Mouse (Mus musculus): Measurements from ENCODE around the gene Kansl2.
"Not testable (repeated sequence)": the region's sequence is repeated elsewhere in the genome, so short reads cannot be mapped to it uniquely, and the experiment has no call there.

Gene Kansl2

DNA sequence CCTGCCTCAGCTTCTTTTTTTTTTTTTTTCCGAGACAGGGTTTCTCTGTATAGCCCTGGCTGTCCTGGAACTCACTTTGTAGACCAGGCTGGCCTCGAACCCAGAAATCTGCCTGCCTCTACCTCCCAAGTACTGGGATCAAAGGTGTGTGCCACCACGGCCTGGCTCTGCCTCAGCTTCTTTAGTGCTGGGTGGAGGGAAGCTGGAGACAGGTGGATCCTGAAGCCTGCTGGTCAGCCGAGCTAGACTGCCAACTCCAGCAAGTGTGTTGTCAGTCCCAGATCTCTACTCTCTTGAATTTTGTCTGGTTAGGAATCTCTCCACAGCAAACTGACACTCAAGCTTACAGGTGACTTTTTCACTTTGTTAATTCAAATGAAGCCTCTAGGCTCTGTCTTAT is 1.9 kb upstream of the Kansl2 start:
- no peak for DNase-seq

DNA sequence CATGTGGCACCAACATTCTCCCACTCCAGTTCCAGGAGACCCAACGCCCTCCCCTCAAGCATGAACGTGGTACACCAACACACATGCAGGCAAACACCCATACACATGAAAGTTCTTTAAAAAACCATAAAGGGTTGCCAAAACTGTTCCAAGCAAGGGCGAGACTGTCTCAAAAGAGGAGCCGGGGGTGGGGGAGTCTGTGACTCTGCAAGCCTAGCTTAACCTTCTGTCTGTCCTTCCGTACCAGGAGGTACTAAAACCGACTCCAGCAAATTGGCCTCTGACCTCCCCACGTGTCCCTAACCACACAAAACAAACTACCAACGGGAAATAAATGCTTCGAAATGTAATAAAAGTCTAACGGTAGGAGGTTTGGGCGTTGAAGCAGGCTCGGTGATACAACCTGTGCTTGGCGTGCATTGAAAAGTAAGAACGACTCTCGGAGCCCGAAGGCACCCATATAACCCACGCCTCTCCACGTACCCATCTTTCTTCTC is 981 bp downstream of the Kansl2 start:
- no peak for DNase-seq

DNA sequence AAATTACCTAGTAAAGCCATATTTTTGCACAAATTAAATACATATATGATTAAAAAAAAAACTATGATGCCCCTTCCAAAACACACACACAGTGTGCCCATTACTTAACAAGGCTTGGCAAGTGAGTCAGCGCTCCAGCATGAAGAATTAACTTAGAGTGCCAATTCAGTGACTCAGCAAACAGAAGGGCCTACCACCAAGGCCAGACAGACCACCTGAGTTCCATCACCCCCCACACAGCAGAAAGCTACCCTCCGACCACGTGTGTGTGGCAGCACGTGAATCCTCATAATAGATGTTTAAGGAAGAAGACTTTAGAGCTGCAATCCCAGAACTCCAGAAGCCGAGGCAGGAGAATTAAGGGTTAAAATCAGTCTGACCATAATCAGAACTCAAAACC is 1.8 kb downstream of the Kansl2 start:
- no peak for DNase-seq

DNA sequence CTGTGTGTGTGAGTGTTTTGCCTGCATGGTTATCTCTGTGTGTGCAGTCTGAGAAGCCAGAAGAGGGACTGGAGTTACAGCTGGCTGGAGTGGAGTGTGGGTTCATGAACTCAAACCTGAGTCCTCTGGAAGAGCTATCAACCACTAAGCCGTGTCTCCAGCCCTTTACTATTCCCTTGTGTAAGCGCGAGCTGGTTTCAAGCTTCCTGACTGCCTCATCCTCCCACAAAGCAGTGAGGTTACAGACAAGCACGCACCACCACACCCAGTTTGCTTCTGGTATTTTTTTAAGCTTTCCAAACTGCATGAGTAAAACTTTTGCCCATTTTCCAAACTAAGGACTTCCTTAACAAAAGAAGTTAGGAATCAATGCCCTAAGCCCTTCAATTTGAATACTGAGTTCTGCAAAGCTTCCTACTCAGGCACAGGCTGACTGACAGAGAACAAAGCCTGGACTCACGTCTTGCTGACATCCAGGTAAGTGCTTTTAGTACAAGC is 5.9 kb downstream of the Kansl2 start:
- no peak for DNase-seq

DNA sequence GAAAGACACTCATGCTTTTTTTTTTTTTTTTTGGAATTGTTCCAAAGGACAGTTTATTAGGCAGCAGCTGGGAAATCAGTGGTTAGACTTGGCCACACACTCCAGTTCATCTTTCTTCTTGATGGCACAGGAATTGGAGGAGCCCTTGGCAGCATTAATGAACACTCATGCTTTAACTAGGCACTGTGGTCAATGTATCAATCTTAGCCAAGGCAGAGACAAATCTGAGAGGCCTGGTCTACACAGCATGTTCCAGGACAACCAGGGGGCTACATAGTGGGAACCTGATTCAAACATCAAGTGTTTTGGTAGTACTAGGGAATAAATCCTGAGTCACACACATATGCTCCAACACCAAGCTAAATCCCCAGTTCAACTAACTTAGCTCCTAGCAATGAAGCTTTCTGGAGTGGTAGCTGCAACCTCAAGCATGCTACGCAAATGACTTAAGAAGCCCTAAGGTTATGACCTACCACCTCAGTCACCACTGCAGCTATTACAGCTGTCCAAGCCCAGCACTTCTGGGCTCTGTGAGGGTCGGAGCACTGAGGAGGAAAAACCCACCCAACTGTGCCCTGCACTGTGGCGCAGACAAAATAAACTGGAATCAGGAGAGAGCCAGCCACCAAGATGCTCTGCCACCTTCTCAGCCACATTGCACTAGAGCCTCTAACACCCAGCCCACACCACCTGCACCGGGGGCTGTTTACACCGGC is 6.8 kb downstream of the Kansl2 start:
- DNase-seq: no peak

DNA sequence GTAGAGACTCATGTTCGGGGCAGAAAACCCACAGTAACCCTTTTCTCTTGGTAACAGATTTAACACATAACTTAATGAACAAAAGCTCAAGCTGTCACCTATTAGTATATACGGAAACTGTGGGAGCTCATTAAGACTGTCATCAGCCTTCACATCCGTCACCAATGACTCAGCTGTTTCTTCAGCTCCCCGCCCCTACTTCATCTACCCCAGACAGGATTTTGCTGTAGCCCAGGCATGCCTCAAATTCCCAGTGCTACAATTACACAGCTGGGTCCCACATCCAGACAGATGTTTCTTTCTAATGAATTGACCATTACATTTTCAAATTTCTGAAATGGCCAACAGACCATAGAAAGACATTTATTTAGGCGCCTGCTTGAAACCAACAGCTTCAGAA is 8.0 kb downstream of the Kansl2 start:
- no peak for DNase-seq

DNA sequence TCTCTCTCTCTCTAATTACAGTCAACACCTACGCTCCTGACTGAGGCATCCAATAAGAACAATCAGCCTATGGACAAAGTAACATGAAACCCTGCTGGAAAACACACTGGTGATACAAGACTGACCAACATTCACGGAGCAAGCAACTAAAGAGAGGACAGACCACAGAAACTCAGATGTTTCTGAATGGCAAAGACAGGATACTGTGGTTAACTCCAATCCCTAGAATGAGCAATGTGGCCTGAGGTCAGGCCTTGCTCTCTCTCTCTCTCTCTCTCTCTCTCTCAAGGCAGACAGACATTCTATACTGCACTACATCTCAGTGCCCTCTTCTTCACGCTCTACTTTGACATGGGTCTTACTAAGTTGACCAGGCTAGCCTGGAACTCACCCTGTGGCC is 12.8 kb downstream of the Kansl2 start:
- no peak for DNase-seq

DNA sequence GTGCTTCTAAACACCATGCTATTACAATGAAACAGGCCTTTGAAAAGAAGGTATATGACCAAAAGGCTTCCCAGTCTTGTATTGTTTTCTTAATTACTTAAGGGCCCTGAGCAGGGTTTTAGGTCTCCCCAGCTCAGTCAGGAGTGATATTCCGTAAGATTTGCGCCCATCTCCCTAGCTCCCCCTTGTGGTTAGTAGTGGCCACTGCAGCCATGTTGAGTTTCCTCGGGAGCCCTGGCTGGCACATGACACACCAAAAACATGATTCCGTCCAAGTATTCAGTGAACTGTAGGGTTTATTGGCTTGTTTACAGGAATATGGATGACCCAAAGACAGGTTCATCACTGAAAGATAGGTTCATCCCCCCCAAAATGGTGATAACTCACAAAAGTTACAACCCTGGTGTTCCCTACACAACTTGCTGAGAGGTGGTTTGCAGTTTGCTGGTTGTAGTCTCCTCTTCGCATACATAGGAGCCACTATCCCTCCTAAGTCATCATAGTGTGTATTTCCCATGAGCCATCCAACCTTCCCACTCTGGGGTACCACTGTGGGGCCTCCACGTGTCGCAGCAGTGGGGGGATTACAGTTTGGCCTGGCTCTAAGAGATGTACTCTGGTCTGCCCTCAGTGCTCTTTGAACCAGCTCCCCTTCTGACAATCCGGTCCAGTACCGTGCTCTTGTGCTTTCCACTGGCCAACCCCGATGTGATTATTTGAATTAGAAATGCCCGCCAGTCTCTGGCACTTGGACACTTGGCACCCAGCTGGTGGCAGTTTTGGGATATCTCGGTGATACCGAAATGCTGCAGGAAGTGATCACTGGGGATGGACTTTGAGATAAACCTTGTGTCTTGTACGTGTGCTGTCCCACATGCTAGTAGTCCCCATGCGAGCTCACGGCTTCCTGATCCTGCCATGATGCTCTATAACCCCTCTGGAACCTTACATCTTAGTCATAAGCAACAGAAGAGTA is 16.4 kb downstream of the Kansl2 start:
- peak; percentile 66 to 77 for DNase-seq

DNA sequence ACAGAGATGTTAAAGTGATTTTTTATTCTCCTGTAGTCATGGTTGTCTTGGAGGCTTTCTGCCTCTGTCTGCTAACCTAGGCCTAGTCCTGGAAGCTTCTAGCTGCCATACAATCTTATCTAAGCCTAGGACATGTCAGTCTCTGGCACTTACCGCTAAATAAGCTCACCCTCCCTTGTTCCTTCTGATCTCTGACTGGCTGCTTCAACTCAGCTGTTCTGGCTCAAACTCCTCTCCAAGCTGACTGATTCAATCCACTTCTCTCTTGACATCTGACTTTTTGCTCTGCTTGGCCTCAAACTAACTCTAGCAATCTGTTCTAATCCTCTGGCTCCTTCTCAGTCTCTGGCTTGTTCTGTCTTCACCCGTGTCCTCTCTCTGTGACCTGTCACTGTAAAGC is 19.2 kb downstream of the Kansl2 start:
- DNase-seq: not testable (repeated sequence)

DNA sequence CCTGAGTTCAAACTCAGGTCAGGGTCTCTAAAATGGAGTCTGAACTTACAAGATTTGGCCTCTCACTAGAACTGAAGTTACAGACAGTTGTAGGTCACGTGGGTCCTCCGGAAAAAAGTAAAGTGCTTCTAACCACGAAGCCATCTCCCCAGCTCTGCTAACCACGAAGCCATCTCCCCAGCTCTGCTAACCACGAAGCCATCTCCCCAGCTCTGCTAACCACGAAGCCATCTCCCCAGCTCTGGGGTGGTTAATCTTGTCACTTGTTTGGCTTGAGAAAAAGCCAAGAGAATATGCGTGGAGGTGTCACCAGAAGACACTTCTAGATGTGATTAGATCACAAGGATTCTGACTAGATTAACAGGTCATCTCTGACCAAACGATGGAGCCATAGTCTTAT is 19.9 kb downstream of the Kansl2 start:
- DNase-seq: no peak

DNA sequence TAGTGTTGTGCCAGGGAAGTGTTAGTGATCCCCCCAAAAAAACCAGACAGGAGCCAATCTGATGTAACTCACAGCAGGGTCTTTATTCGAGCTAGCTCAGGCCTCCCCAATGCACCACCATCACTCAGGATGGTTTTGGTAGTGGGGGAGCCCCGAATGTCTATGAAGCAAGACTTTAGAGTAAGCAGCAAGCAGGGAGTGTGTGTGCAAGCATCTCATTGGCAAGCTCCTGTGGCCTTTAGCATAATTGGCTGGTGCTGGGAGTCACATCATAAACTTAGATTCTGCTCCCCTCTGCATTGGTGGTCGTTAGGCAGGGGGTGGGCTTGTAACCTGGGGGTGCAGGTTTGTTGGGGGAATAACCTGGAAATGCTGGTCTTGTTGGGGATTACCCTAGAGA is 20.4 kb downstream of the Kansl2 start:
- not testable (repeated sequence) for DNase-seq

DNA sequence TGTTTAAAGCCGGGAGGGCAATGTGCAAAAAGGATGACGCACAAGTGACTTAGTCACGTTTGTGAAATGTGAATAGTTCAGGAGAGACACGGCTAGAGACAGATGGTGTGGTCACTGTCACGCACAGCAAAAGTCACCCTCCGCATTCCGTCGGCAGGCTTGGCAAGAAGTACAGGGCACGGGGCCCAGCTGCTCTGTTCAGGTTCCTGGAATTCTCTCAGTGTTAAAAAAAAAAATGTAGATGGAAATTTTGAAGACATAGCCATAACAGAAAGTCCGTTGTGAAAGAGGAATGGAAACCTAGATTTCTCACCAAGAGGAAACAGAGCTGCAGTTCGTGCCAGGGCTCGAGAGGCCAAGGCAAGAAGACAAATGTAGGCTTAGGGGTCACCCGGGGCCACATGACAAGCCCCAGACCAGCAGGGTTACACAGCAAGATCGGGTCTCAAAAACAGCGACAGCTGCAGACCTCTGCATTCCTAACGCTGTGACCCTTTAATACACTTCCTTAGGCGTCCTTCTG is 21.2 kb downstream of the Kansl2 start:
- peak; percentile 72 to 83 for DNase-seq

DNA sequence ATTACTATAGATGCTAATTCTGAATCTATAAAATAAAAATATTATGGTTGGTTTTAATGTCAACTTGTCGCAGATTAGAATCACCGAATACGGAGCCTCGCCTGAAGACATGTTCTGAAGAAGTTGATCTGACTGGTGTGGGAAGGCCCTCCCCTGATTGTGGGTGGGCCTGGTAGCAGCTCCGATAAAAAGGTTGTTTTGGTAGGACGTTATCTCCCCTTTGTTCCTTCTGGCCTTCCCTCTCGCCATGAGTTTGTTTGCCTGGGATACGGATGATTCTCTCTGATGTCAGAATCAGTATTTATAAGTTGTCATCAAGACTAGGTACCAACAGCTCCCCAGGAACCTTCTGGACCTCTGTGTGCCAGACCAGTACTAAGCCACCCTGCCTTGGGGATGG is 21.8 kb downstream of the Kansl2 start:
- no peak for DNase-seq

DNA sequence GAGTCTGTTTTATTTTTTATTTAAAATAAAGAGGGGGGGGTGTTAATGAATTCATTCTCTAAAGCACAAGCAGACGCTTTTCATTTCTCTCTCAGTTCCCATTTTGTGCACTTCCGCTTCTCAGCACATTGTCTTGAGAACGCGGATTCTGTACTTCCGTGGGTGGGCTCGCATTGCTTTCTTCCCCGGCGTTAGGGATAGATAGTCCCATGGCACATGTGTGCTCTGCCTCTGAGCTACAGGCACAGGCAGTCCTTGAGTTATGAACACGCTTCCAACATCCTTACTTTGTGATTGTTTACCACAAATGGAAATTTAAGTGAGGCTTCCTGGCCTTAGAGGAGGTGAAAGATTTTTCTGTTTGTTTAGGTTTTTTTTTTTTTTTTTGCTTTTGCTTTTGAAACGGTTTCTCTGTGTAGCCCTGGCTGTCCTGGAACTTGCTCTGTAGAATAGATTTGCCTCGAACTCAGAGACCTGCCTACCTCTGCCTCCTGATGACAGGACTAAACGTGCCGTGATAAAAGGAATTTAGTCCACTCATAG is 22.6 kb downstream of the Kansl2 start:
- no peak for DNase-seq

DNA sequence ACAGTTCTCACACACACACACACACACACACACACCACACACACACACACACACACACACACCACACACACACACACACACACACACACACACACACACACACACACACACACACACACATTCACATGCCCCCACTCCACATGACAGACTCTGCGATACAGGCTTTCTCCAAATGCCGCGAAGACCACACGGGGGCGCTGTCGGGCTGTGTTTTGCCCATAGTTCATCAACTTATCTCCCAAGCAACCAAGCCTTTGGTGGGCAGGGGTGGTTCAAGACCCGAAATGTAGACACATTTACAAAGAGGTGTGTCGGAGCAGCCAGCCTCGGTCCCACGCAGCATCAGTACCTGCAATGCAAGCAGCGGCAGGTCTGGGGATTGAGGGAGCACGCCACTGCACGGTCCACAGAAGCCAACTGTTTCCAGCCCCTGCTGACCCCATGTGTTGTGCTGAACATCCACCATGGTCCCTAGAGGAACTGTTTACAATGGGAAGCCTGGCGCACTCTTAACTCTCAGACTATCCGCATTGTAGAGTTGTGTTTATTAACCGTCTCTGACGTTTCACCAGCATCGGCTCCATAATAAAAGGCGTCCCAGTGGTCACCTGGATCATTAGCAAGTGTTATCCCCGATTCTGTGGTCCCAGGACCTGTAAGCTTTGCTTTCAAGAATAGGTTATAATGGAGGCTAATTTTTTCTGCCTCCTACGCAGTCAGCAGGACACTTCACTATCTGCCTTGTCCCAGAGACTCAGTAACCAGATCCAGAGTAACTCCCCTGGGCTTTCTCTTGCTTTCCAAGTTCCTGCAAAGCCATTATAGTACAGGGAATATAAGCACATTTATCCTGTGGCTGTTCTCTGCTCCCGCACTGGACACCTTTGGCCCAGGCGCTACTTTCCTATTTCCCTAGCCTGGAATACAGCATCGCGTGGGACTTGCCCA is 23.4 kb downstream of the Kansl2 start:
- DNase-seq: peak; percentile 82 to 89

DNA sequence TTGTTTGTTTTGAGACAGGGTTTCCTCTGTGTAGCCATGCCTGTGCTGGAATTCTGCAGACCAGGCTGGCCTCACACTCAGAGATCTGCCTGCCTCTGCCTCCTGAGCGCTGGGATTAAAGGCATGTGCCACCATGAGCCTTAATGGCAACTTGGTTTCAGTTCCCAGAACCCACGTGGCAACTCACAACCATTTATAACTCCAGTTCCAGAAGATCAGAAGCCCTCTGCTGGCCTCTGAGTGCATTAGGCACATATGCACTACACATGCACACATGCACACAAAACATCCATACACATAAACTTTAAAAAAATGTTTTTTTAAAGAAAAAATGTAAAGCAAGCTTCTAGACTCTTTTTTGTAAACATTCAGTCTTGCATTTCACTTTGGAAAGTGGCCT is 24.7 kb downstream of the Kansl2 start:
- no peak for DNase-seq

DNA sequence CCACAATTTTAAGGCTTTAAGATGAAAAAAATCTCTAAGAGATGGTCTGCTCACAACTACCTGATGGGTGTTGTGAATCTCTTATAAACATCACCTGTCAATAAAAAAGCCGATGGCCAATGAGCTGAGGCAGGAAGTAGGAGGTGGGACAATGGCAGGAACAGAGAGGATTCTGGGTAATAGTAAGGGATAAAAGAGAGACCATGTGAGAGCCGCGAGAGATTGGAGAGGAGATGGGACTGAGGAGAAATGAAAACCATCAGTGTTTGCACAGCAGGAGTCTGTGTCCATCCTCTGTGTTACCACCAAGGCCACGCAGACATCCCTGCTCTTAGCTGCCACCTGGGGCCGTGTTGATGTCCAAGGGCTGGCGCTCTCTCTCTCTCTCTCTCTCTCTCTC is 26.7 kb downstream of the Kansl2 start:
- no peak for DNase-seq

DNA sequence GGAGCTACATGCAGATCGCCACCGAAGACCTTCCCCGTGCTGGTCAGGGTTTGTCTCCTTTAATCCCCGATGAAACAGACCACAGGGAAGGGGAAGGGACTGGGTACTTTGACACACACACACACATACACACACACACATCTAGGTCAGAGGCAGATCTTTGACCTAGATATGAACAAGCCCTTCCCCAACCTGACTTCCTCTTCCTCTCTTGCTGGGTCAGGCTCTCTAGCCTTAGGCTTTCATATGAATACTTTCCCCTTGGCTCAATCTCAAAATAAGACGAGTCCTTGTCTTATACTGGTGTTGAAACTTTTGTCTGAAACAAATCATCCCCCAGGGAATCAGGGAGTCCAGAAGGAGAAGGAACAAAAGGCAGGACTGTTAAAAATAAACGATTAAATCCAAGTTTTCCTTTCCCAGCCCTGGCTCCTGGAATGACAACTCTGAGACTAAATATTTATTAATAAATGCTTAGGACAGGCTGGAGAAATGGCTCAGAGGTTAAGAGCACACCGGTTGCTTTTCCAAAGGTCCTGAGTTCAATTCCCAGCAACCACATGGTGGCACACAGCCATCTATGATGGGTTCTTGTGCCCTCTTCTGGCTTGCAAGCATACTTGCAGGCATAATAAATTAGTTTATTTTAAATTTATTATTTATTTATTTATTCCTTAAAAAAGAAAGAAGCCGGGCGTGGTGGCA is 27.7 kb downstream of the Kansl2 start:
- no peak for DNase-seq

DNA sequence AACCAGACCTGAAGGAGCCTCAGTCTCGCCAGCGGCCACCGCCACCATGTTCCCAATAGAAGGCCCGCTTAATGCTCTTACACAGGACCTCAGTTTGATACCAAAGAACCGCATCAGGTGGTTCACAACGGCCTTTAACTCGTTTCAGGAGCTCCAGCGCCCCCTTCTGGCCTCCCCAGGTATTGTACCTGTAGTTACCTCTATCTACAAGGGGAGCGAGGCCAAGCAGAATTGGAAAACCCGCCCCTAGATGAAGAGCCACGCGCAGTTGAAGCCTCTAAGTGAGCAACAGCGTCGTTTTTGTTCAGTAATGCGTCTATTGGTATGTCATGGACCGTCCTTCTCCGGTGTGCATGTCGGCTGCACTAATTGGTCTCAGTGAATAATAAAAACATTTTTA is 29.6 kb downstream of the Kansl2 start:
- peak; percentile 57 to 76 for DNase-seq

DNA sequence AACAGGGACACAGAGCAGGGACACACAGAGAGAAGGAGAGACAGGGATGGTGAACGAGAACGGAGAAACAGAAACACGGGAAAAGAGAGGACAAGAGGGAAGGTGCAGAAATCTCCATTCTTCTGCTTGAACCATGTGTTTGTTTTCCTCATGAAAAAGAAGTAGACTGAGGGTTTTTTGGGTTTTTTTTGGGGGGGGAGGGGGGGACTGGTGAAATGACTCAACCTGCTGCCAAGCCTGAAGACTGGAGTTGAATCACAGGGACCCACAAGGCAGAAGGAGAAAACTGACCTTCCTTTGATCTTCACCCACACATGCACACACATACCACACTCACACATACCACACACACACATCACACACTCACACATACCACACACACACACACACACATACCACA is 30.7 kb downstream of the Kansl2 start:
- no peak for DNase-seq

DNA sequence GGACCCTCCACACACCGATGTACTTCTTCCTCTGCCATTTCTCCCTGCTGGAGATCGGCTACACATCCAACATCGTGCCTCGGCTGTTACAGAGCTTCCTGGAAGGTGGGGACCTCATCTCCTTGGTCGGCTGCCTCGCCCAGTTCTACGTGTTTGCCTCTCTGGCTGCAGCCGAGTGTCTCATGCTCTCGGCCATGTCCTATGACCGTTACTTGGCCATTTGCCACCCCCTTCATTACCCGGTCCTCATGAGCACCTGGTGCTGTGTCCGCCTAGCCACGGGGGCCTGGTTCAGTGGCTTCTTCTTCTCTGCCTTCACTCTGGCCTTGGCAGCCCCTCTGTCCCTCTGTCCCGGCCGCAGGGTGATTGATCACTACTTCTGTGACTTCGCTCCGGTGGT is 36.4 kb downstream of the Kansl2 start:
- DNase-seq: peak; percentile 9 to 43
